Mouse (Mus musculus) heart, adult 2 months (tissue): ENCODE measurements around the gene Efr3b. TPM values are rescaled to one million over a fixed set of nuclear protein-coding genes. Genes with fewer than 3 reads are reported as not detected.
A peak's percentile ranks its signal among the peaks of the same experiment; 100 is the strongest.

ENCODE experiments used
- DNase-seq, 2 experiments: peaks; one replicate each; pipeline ENCODE4 v3.0.0; 2021
- H3K27ac ChIP-seq: fragments of 200-600 bp; 2 replicates; pipeline ENCODE4 v1.8.1; 2022
- H3K27me3 ChIP-seq: fragments of 200-500 bp; 2 replicates; pipeline ENCODE4 v1.6.1; 2012; ENCODE audit warnings: mild to moderate bottlenecking, low read length, inconsistent platforms, mixed read lengths; ENCODE audit not compliant: control insufficient read depth, insufficient read depth
- H3K36me3 ChIP-seq: fragments of 200-500 bp; 2 replicates; pipeline ENCODE4 v1.6.1; 2012; ENCODE audit warnings: low read length, inconsistent platforms; ENCODE audit not compliant: control insufficient read depth, insufficient read depth
- H3K4me1 ChIP-seq: fragments of 200-500 bp; 2 replicates; pipeline ENCODE4 v1.6.1; 2011; ENCODE audit warnings: low read length; ENCODE audit not compliant: control insufficient read depth, insufficient read depth
- H3K4me3 ChIP-seq: fragments of 200-600 bp; 2 replicates; pipeline ENCODE4 v1.8.1; 2022
- H3K79me2 ChIP-seq: fragments of 200-500 bp; replicated peaks from 2 replicates; pipeline ENCODE4 v1.6.1; 2012; ENCODE audit warnings: mild to moderate bottlenecking, inconsistent platforms, low read length, moderate library complexity, mixed read lengths; ENCODE audit not compliant: control insufficient read depth, insufficient read depth
- H3K9ac ChIP-seq: fragments of 200-500 bp; 2 replicates; pipeline ENCODE4 v1.6.1; 2012; ENCODE audit warnings: low read depth, mild to moderate bottlenecking, control low read depth, inconsistent platforms, low read length, mixed read lengths
- CTCF ChIP-seq: fragments of 200-600 bp; IDR thresholded peaks from 2 replicates; pipeline ENCODE4 v1.8.1; 2022; ENCODE audit warnings: antibody characterized with exemption, mild to moderate bottlenecking, moderate library complexity
- EP300 ChIP-seq: fragments of 200-500 bp; IDR thresholded peaks from 2 replicates; pipeline ENCODE4 v1.6.1; 2011; ENCODE audit warnings: low read depth, low read length, control low read depth; ENCODE audit not compliant: insufficient read depth
- POLR2A ChIP-seq: fragments of 200-500 bp; IDR thresholded peaks from 2 replicates; pipeline ENCODE4 v1.6.1; 2011; ENCODE audit warnings: mild to moderate bottlenecking, low read depth, low read length, control low read depth; ENCODE audit not compliant: insufficient read depth
- WGBS: fragments of 180-500 bp; shearing (Covaris S2); methylation state at CpG from one replicate; pipeline ENCODE4 v1.1.7; 2018; 5-methylcytosine and 5-hydroxymethylcytosine counted together
- intact Hi-C: fragments of 180-260 bp; cut with DNase I; formaldehyde crosslinking; loops from one replicate; pipeline ENCODE4 v1.15.1; 2025
- polyA plus RNA-seq: library from polyadenylated mRNA; depleted of rRNA; stranded (reverse); fragments of >200 nt; gene quantifications from 2 replicates; pipeline ENCODE4 v1.2.3, GENCODE M21; 2012
- total RNA-seq, 2 experiments: library from RNA; stranded (reverse); gene quantifications; 2 replicates each; pipeline ENCODE4 v1.2.3; 2021

Efr3b gene
- total and polyA plus RNA-seq, 3 experiments, result 5.3 to 9.9 (median 6.4) TPM

- H3K4me1 ChIP-seq, result peaks cover 14% of the 10 kb centered on the region
- no peaks in the 10 kb centered on the region for H3K36me3 ChIP-seq
- no peaks in the 10 kb centered on the region for H3K27me3 ChIP-seq
- WGBS, result 51% methylated on average over 4 of the region's 4 CpGs
- H3K79me2 ChIP-seq, result no peaks in the 10 kb centered on the region
- intact Hi-C loops, result no loop called here
- peak overlapping the region; percentile 79 for H3K27ac ChIP-seq
- DNase-seq, result peak in 1 of 2 experiments; percentile 3
- no peak overlapping the region for H3K4me3 ChIP-seq
- no peak overlapping the region for H3K9ac ChIP-seq
- no peak for TF ChIP-seq EP300
- no peak for TF ChIP-seq CTCF
- TF ChIP-seq POLR2A, result no peak
Measured at GRCm38 (mm10) chr12:4015741-4016140, 23.0 kb downstream of the Efr3b start.

- Histone ChIP-seq H3K79me2 (no peaks in the 10 kb centered on the region), H3K27ac (peak overlapping the region; percentile 79), H3K9ac (no peak overlapping the region), H3K27me3 (no peaks in the 10 kb centered on the region), H3K4me1 (peaks cover 10% of the 10 kb centered on the region), H3K4me3 (no peak overlapping the region), H3K36me3 (no peaks in the 10 kb centered on the region)
- intact Hi-C loops, result no loop called here
- peak in 1 of 2 experiments; percentile 1 for DNase-seq
- TF ChIP-seq CTCF (no peak), POLR2A (no peak)
- WGBS, result 68% methylated on average over 7 of the region's 7 CpGs
Measured at GRCm38 (mm10) chr12:4015255-4015654, 23.5 kb downstream of the Efr3b start.

- no peaks in the 10 kb centered on the region for H3K36me3 ChIP-seq
- intact Hi-C loops, result no loop called here
- peaks cover 17% of the 10 kb centered on the region for H3K4me1 ChIP-seq
- TF ChIP-seq EP300, result no peak
- TF ChIP-seq CTCF, result no peak
- TF ChIP-seq POLR2A, result no peak
- no peaks in the 10 kb centered on the region for H3K79me2 ChIP-seq
- H3K27ac ChIP-seq, result peak overlapping the region; percentile 64
- H3K27me3 ChIP-seq, result no peaks in the 10 kb centered on the region
- 91% methylated on average over 5 of the region's 5 CpGs for WGBS
- peak in 1 of 2 experiments; percentile 2 for DNase-seq
- no peak overlapping the region for H3K4me3 ChIP-seq
- H3K9ac ChIP-seq, result no peak overlapping the region
Measured at GRCm38 (mm10) chr12:4011715-4012114, 27.0 kb downstream of the Efr3b start.

- H3K4me1 ChIP-seq, result peaks cover 17% of the 10 kb centered on the region
- no peak for TF ChIP-seq POLR2A
Measured at GRCm38 (mm10) chr12:4011301-4011700, 27.4 kb downstream of the Efr3b start.

GRCm38 (mm10) chr12:4008731-4009130 is 30.0 kb downstream of the Efr3b start:
- Histone ChIP-seq H3K79me2 (no peaks in the 10 kb centered on the region), H3K27me3 (no peaks in the 10 kb centered on the region), H3K4me1 (peaks cover 21% of the 10 kb centered on the region), H3K36me3 (peaks cover 7% of the 10 kb centered on the region; the same call in 1 of the 2 replicates), H3K27ac (peak overlapping the region; percentile 84), H3K9ac (no peak overlapping the region), H3K4me3 (no peak overlapping the region)
- intact Hi-C loops, result no loop called here
- WGBS, result 82% methylated on average over 12 of the region's 12 CpGs
- TF ChIP-seq CTCF, result no peak
- no peak for TF ChIP-seq POLR2A
- no peak for TF ChIP-seq EP300
- peak in 1 of 2 experiments; percentile 1 for DNase-seq

More at GRCm38 (mm10) chr12:4011301-4011700, 27.4 kb downstream of the Efr3b start:
- peak overlapping the region; percentile 64 for H3K27ac ChIP-seq
- no peaks in the 10 kb centered on the region for H3K79me2 ChIP-seq
- 82% methylated on average over 4 of the region's 4 CpGs for WGBS
- H3K9ac ChIP-seq, result no peak overlapping the region
- peak in 1 of 2 experiments; percentile 2 for DNase-seq
- no peaks in the 10 kb centered on the region for H3K36me3 ChIP-seq
- H3K4me3 ChIP-seq, result no peak overlapping the region
- H3K27me3 ChIP-seq, result no peaks in the 10 kb centered on the region
- intact Hi-C loops, result no loop called here

GRCm38 (mm10) chr12:4007766-4008165 is 30.9 kb downstream of the Efr3b start:
- TF ChIP-seq POLR2A (no peak), EP300 (no peak), CTCF (no peak)
- Histone ChIP-seq H3K9ac (no peak overlapping the region), H3K79me2 (no peaks in the 10 kb centered on the region), H3K36me3 (peaks cover 7% of the 10 kb centered on the region; the same call in 1 of the 2 replicates), H3K27me3 (no peaks in the 10 kb centered on the region), H3K4me3 (no peak overlapping the region), H3K4me1 (peaks cover 21% of the 10 kb centered on the region), H3K27ac (peak overlapping the region; percentile 84)
- 35% methylated on average over 4 of the region's 4 CpGs for WGBS
- peak in 1 of 2 experiments; percentile 34 for DNase-seq
- intact Hi-C loops, result loop anchor here (2.0 kb wide), 2 partner anchors 13 to 31 kb away; partner anchors contain the start of gene Efr3b
